Mouse (Mus musculus) CH12.LX (cell line): ENCODE data around the gene Ush2a. TPM values are rescaled to one million over a fixed set of nuclear protein-coding genes. Genes with fewer than 3 reads are reported as not detected.

Source experiments
- DNase-seq: peaks from one replicate; pipeline ENCODE4 v3.0.0-alpha.2; 2013; ENCODE audit errors: extremely low read depth
- H3K27ac ChIP-seq: 2 replicates; pipeline ENCODE4 v1.5.1; 2012; ENCODE audit warnings: low read depth, mild to moderate bottlenecking, control low read depth, moderate library complexity; ENCODE audit not compliant: insufficient read depth
- H3K27me3 ChIP-seq: replicated peaks from 2 replicates; pipeline ENCODE3; 2012; ENCODE audit warnings: inconsistent platforms
- H3K36me3 ChIP-seq, 2 experiments: replicated peaks in 1 of 2; 2 replicates each; pipeline versions ENCODE3 to v1.6.1; 2012; ENCODE audit warnings: inconsistent platforms in 1 of 2, low read length in 1 of 2, mild to moderate bottlenecking in 1 of 2, mixed read lengths in 1 of 2, moderate library complexity in 1 of 2; ENCODE audit not compliant: control insufficient read depth in 1 of 2, insufficient read depth in 1 of 2
- H3K4me1 ChIP-seq, 2 experiments: 2 replicates each; pipeline ENCODE4 v1.6.1; 2012; ENCODE audit warnings: inconsistent platforms in 1 of 2, moderate library complexity in 1 of 2; ENCODE audit not compliant: insufficient read depth in 2 of 2, control insufficient read depth in 1 of 2
- H3K4me2 ChIP-seq: 2 replicates; pipeline ENCODE4 v1.6.1; 2012; ENCODE audit warnings: low read depth, mild to moderate bottlenecking, control low read depth; ENCODE audit not compliant: poor library complexity, insufficient read depth, severe bottlenecking
- H3K4me3 ChIP-seq, 3 experiments: fragments of 150-350 bp in 1 of 3; sonication (generic) in 1 of 3; replicated peaks in 1 of 3; 2 replicates each; pipeline versions ENCODE3 to v1.5.1; 2011 to 2012; ENCODE audit warnings: low read depth in 2 of 3, low read length in 2 of 3, mild to moderate bottlenecking in 2 of 3, moderate library complexity in 2 of 3, control low read depth in 1 of 3, improper control_type of control experiment in 1 of 3, inconsistent platforms in 1 of 3, mixed read lengths in 1 of 3; ENCODE audit not compliant: poor library complexity in 1 of 3
- H3K79me2 ChIP-seq: replicated peaks from 2 replicates; pipeline ENCODE4 v1.6.1; 2012; ENCODE audit warnings: mild to moderate bottlenecking, moderate library complexity; ENCODE audit not compliant: control insufficient read depth, poor library complexity, insufficient read depth, severe bottlenecking; ENCODE audit errors: extremely low read depth
- H3K9ac ChIP-seq: 2 replicates; pipeline ENCODE4 v1.6.1; 2012; ENCODE audit warnings: low read depth, mild to moderate bottlenecking, control low read depth, moderate library complexity; ENCODE audit not compliant: insufficient read depth
- H3K9me3 ChIP-seq: replicated peaks from 2 replicates; pipeline ENCODE3; 2012; ENCODE audit warnings: low read length, inconsistent platforms, mixed read lengths
- E2F4 ChIP-seq: IDR thresholded peaks from 2 replicates; pipeline ENCODE4 v1.6.1; 2011; ENCODE audit warnings: low read depth, low read length, improper control_type of control experiment; ENCODE audit not compliant: insufficient replicate concordance
- ELF1 ChIP-seq: IDR thresholded peaks from 2 replicates; pipeline ENCODE4 v1.6.1; 2014; ENCODE audit warnings: low read depth, mild to moderate bottlenecking, inconsistent platforms, low read length, improper control_type of control experiment
- ETS1 ChIP-seq: conservative IDR thresholded peaks from 2 replicates; pipeline ENCODE4 v1.6.1; 2012; ENCODE audit warnings: low read depth, mild to moderate bottlenecking, inconsistent platforms, low read length, improper control_type of control experiment, moderate library complexity
- GABPA ChIP-seq: IDR thresholded peaks from 2 replicates; pipeline ENCODE4 v1.6.1; 2012; ENCODE audit warnings: low read depth, low read length, improper control_type of control experiment, inconsistent platforms; ENCODE audit not compliant: insufficient replicate concordance
- IRF4 ChIP-seq: IDR thresholded peaks from 2 replicates; pipeline ENCODE4 v1.6.1; 2014; ENCODE audit warnings: low read depth, mild to moderate bottlenecking, inconsistent platforms, low read length, improper control_type of control experiment
- JUN ChIP-seq: IDR thresholded peaks from 2 replicates; pipeline ENCODE4 v1.6.1; 2011; ENCODE audit warnings: low read depth, mild to moderate bottlenecking, low read length, improper control_type of control experiment, moderate library complexity; ENCODE audit not compliant: insufficient read depth
- JUND ChIP-seq: conservative IDR thresholded peaks from 2 replicates; pipeline ENCODE4 v1.6.1; 2011; ENCODE audit warnings: low read depth, low read length, improper control_type of control experiment
- KAT2A ChIP-seq: IDR thresholded peaks from 2 replicates; pipeline ENCODE4 v1.6.1; 2012; ENCODE audit warnings: low read length, improper control_type of control experiment, inconsistent platforms; ENCODE audit not compliant: insufficient replicate concordance
- MAFK ChIP-seq: IDR thresholded peaks from 2 replicates; pipeline ENCODE4 v1.6.1; 2011; ENCODE audit warnings: low read length, improper control_type of control experiment; ENCODE audit not compliant: insufficient replicate concordance
- MAZ ChIP-seq: IDR thresholded peaks from 2 replicates; pipeline ENCODE4 v1.6.1; 2012; ENCODE audit warnings: low read depth, mild to moderate bottlenecking, inconsistent platforms, low read length, improper control_type of control experiment, moderate library complexity
- MXI1 ChIP-seq: IDR thresholded peaks from 2 replicates; pipeline ENCODE4 v1.6.1; 2011; ENCODE audit warnings: mild to moderate bottlenecking, low read depth, low read length, improper control_type of control experiment
- MYC ChIP-seq: IDR thresholded peaks from 2 replicates; pipeline ENCODE4 v1.6.1; 2011; ENCODE audit warnings: low read depth, mild to moderate bottlenecking, improper control_type of control experiment, low read length
- NRF1 ChIP-seq: IDR thresholded peaks from 2 replicates; pipeline ENCODE4 v1.6.1; 2014; ENCODE audit warnings: low read depth, mild to moderate bottlenecking, inconsistent platforms, low read length, improper control_type of control experiment, moderate library complexity
- PAX5 ChIP-seq: IDR thresholded peaks from 2 replicates; pipeline ENCODE4 v1.6.1; 2012; ENCODE audit warnings: low read length, inconsistent platforms, mixed read lengths
- POLR2A ChIP-seq: IDR thresholded peaks from 2 replicates; pipeline ENCODE4 v1.6.1; 2011; ENCODE audit warnings: low read depth, mild to moderate bottlenecking, improper control_type of control experiment, low read length
- POLR2AphosphoS2 ChIP-seq: IDR thresholded peaks from 2 replicates; pipeline ENCODE4 v1.6.1; 2011; ENCODE audit warnings: low read depth, low read length, improper control_type of control experiment
- RCOR1 ChIP-seq: conservative IDR thresholded peaks from 2 replicates; pipeline ENCODE4 v1.6.1; 2012; ENCODE audit warnings: low read depth, mild to moderate bottlenecking, inconsistent platforms, low read length, improper control_type of control experiment
- SIN3A ChIP-seq: IDR thresholded peaks from 2 replicates; pipeline ENCODE4 v1.6.1; 2012; ENCODE audit warnings: low read length, improper control_type of control experiment, inconsistent platforms
- TBP ChIP-seq: conservative IDR thresholded peaks from 2 replicates; pipeline ENCODE4 v1.6.1; 2011; ENCODE audit warnings: low read depth, low read length, improper control_type of control experiment
- UBTF ChIP-seq: IDR thresholded peaks from 2 replicates; pipeline ENCODE4 v1.6.1; 2012; ENCODE audit warnings: low read depth, mild to moderate bottlenecking, inconsistent platforms, low read length, improper control_type of control experiment, moderate library complexity
- ZC3H11A ChIP-seq: IDR thresholded peaks from 2 replicates; pipeline ENCODE4 v1.6.1; 2012; ENCODE audit warnings: low read depth, mild to moderate bottlenecking, inconsistent platforms, low read length, improper control_type of control experiment
- dilution Hi-C: fragments of 300-500 bp; cut with MboI; formaldehyde crosslinking; loops from 2 replicates; pipeline ENCODE4 v1.14.3; 2020; ENCODE audit warnings: low sequenced_read_pairs; ENCODE audit not compliant: extremely low pct_unique_long_range_greater_than_20kb, extremely low pct_ligation_motif_present
- in situ Hi-C: fragments of 300-500 bp; cut with MboI; formaldehyde crosslinking; loops from 3 replicates; pipeline ENCODE4 v1.14.3; 2019; ENCODE audit warnings: low sequenced_read_pairs, low pct_ligation_motif_present, low pct_unique_long_range_greater_than_20kb, mixed read lengths
- polyA plus RNA-seq: library from polyadenylated mRNA; unstranded; fragments of >175 nt; gene quantifications from 2 replicates; pipeline ENCODE4 v1.2.1, GENCODE M21; 2012; ENCODE audit warnings: low read depth; ENCODE audit not compliant: insufficient read length
- total RNA-seq, 2 experiments: library from RNA; depleted of rRNA; stranded (reverse); fragments of 300-350 nt in 1 of 2; fragments of >200 nt in 1 of 2; gene quantifications; 2 replicates each; pipeline ENCODE4 v1.2.3; 2012 to 2014

Gene Ush2a
- total and polyA plus RNA-seq, 3 experiments: not detected

- no peak for TF ChIP-seq MAZ
- TF ChIP-seq POLR2A: no peak
- no peak for TF ChIP-seq ZC3H11A
- TF ChIP-seq UBTF: no peak
- no peak for TF ChIP-seq ELF1
- no peak for TF ChIP-seq KAT2A
- no peak for TF ChIP-seq SIN3A
- TF ChIP-seq ETS1: no peak
- TF ChIP-seq JUN: no peak
- TF ChIP-seq TBP: no peak
- TF ChIP-seq MXI1: no peak
- TF ChIP-seq MYC: no peak
- TF ChIP-seq GABPA: no peak
- TF ChIP-seq IRF4: no peak
- TF ChIP-seq JUND: no peak
- no peak for TF ChIP-seq PAX5
- TF ChIP-seq RCOR1: no peak
- Histone ChIP-seq H3K9me3 (peaks cover 36% of the 10 kb centered on the region), H3K79me2 (no peaks in the 10 kb centered on the region), H3K4me3 (no peak overlapping the region), H3K27ac (no peak overlapping the region), H3K9ac (no peak overlapping the region), H3K4me2 (no peak overlapping the region), H3K36me3 (no peaks in the 10 kb centered on the region), H3K27me3 (no peaks in the 10 kb centered on the region), H3K4me1 (no peaks in the 10 kb centered on the region)
- in situ Hi-C loops (no loop called here), dilution Hi-C loops (no loop called here)
- no peak for DNase-seq
Measured at GRCm38 (mm10) chr1:188330406-188330805, 68.6 kb downstream of the Ush2a start.

- DNase-seq: no peak
- no peak overlapping the region for H3K9ac ChIP-seq
- no peak for TF ChIP-seq NRF1
- TF ChIP-seq TBP: no peak
- no peak for TF ChIP-seq E2F4
- TF ChIP-seq ZC3H11A: no peak
- TF ChIP-seq JUN: no peak
- no peak for TF ChIP-seq POLR2AphosphoS2
- no peak for TF ChIP-seq SIN3A
- TF ChIP-seq ELF1: no peak
- no peak for TF ChIP-seq IRF4
- TF ChIP-seq RCOR1: no peak
- TF ChIP-seq PAX5: no peak
- TF ChIP-seq MAFK: no peak
- H3K4me2 ChIP-seq: no peak overlapping the region
- H3K79me2 ChIP-seq: no peaks in the 10 kb centered on the region
- dilution Hi-C loops: no loop called here
- no peaks in the 10 kb centered on the region for H3K27me3 ChIP-seq
- in situ Hi-C loops: no loop called here
- H3K4me3 ChIP-seq: no peak overlapping the region
- no peaks in the 10 kb centered on the region for H3K36me3 ChIP-seq
- peaks cover 25% of the 10 kb centered on the region for H3K9me3 ChIP-seq
- no peak overlapping the region for H3K27ac ChIP-seq
- no peaks in the 10 kb centered on the region for H3K4me1 ChIP-seq
Measured at GRCm38 (mm10) chr1:188333936-188334335, 72.1 kb downstream of the Ush2a start.
